Mouse (Mus musculus): ENCODE data around the gene Panx2.

- TF ChIP-seq MAFK (IDR thresholded peaks at IDR 0.05; ENCODE audit: borderline replicate concordance, low read depth, low read length) (no peak), CHD2 (IDR thresholded peaks at IDR 0.05; ENCODE audit: low read length) (no peak), CTCF (IDR thresholded peaks at IDR 0.05 in 2 of 3, conservative IDR thresholded peaks at IDR 0.05 in 1 of 3; ENCODE audit: control insufficient read depth in 1 of 3, insufficient read depth in 1 of 3, low read depth in 2 of 3, low read length in 3 of 3, poor library complexity in 1 of 3, severe bottlenecking in 1 of 3) (no peak), EP300 (IDR thresholded peaks at IDR 0.05; ENCODE audit: low read depth in 1 of 2, low read length in 2 of 2) (no peak), MAZ (IDR thresholded peaks at IDR 0.05; ENCODE audit: low read depth, low read length) (no peak)
These were observed at the start of gene Panx2 for GRCm38 (mm10) chr15:89059161-89059931.

Data from MEL (cell line).